Mouse (Mus musculus): ENCODE results near the gene D17H6S53E. TPM values are rescaled to one million over a fixed set of nuclear protein-coding genes. Genes with fewer than 3 reads are reported as not detected.
A peak's percentile ranks its signal among the peaks of the same experiment; 100 is the strongest.

D17H6S53E gene
- polyA plus RNA-seq, 2 experiments = 5.7 to 6.4 TPM

DNA sequence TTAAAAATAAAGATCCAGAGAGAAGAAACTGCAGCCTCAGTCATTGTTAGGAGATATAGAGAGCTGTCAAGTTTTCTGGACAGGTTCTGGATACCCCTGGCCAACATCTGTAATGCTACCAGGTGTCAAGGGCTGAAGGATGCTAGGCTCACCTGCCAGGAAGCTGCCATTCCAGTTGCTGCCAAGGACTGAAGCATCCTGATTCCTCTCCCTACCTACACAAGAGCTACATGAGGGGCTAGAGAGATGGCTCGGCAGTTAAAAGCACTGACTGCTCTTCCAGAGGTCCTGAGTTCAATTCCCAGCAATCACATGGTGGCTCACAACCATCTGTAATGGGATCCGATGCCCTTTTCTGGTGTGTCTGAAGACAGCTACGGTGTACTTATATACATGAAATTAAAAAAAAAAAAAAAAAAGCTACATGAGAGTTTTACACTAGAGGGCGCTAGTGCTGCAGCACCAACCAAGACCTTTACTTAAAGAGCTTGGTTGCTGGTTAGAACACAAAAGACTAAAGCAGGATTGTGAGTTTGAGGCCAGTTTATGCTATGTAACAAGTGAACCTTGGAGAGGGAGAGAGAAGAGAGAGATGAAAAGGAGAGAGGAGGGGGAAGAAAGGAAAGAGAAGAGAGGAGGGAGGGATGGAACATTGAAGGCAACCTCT is 42.5 kb downstream of the D17H6S53E start:
- 14% methylated on average over 4 of the region's 4 CpGs for WGBS
- Histone ChIP-seq H3K27me3 (ENCODE audit: control insufficient read depth, insufficient read depth, low read length) (no peaks in the 10 kb centered on the region), H3K4me3 (replicated peaks; ENCODE audit: low read length) (no peak overlapping the region), H3K9ac (ENCODE audit: low read depth, low read length, severe bottlenecking) (no peak overlapping the region), H3K9me3 (ENCODE audit: control insufficient read depth, low read length) (no peaks in the 10 kb centered on the region), H3K4me1 (ENCODE audit: control insufficient read depth, insufficient read depth, low read length) (peaks cover 8% of the 10 kb centered on the region), H3K27ac (replicated peaks; ENCODE audit: low read depth, low read length) (no peak overlapping the region), H3K36me3 (ENCODE audit: control insufficient read depth, insufficient read depth, low read length) (no peaks in the 10 kb centered on the region), H3K4me2 (replicated peaks; ENCODE audit: low read depth, low read length, severe bottlenecking) (no peak overlapping the region)
- ATAC-seq (ENCODE audit: low FRiP score, low read depth) (no peak), DNase-seq (ENCODE audit: low spot score) (peak; percentile 75)
- no peak for TF ChIP-seq POLR2A (IDR thresholded peaks at IDR 0.05; ENCODE audit: borderline replicate concordance, extremely low read depth, insufficient read depth, insufficient read length)

DNA sequence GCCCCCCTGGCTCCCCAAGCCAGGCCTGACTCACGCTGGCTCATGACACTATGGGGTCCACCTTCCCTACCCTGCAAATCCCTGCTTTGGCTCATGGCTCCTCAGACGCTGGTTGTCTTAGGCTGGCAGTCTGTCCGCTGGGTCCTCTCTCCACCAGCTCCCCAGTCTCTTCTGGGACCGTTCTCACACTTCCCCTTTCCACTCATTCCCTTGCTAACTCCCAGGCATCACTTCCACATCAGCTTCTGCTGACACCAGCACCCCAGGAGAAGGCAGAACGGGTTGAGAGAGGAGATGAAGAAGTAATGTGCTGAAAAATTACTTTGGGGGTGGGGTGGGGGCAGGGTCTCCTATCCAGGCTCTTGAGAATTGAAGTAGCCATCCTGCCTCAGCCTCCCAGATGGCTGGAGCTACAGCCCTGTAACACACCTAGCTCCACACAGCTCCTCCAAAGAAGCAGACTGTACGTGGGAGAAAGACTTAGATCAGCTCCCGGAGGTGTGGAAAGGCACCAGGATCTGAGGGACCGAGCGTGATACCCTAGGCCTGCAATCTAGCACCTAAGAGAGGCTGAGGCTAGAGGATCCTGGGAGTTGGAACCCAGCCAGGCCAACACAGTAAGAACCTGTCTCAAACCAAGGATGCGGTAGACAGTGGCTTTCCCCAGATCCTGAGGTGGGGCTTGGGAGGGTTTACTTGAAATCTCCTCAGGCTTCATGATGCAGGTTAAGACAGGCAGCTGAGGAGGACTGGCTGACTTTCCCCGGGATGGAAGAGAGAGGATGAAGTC is 46.5 kb downstream of the D17H6S53E start:
- no peak for TF ChIP-seq POLR2A (IDR thresholded peaks at IDR 0.05; ENCODE audit: borderline replicate concordance, extremely low read depth, insufficient read depth, insufficient read length)
- H3K4me1 ChIP-seq (ENCODE audit: control insufficient read depth, insufficient read depth, low read length) = 0 out of 2 replicates have a peak, but pooled peaks cover 3% of the 10 kb centered on the region
- DNase-seq (ENCODE audit: low spot score) = no peak
- 75% methylated on average over 11 of the region's 11 CpGs for WGBS
- no peaks in the 10 kb centered on the region for H3K27me3 ChIP-seq (ENCODE audit: control insufficient read depth, insufficient read depth, low read length)
- no peak for ATAC-seq (ENCODE audit: low FRiP score, low read depth)
- H3K36me3 ChIP-seq (ENCODE audit: control insufficient read depth, insufficient read depth, low read length) = no peaks in the 10 kb centered on the region
- no peak overlapping the region for H3K4me3 ChIP-seq (replicated peaks; ENCODE audit: low read length)
- H3K4me2 ChIP-seq (replicated peaks; ENCODE audit: low read depth, low read length, severe bottlenecking) = no peak overlapping the region
- no peak overlapping the region for H3K9ac ChIP-seq (ENCODE audit: low read depth, low read length, severe bottlenecking)
- no peaks in the 10 kb centered on the region for H3K9me3 ChIP-seq (ENCODE audit: control insufficient read depth, low read length)
- no peak overlapping the region for H3K27ac ChIP-seq (replicated peaks; ENCODE audit: low read depth, low read length)

- no peak for DNase-seq (ENCODE audit: low spot score)
- no peak overlapping the region; the same call in 1 of the 2 replicates for H3K27ac ChIP-seq (replicated peaks; ENCODE audit: low read depth, low read length)
- H3K9ac ChIP-seq (ENCODE audit: low read depth, low read length, severe bottlenecking) = no peak overlapping the region
- H3K4me1 ChIP-seq (ENCODE audit: control insufficient read depth, insufficient read depth, low read length) = 0 out of 2 replicates have a peak, but pooled peaks cover 3% of the 10 kb centered on the region
- no peaks in the 10 kb centered on the region for H3K9me3 ChIP-seq (ENCODE audit: control insufficient read depth, low read length)
- H3K36me3 ChIP-seq (ENCODE audit: control insufficient read depth, insufficient read depth, low read length) = no peaks in the 10 kb centered on the region
- TF ChIP-seq POLR2A (IDR thresholded peaks at IDR 0.05; ENCODE audit: borderline replicate concordance, extremely low read depth, insufficient read depth, insufficient read length) = no peak
- 61% methylated on average over 3 of the region's 3 CpGs for WGBS
- no peak overlapping the region for H3K4me3 ChIP-seq (replicated peaks; ENCODE audit: low read length)
- H3K27me3 ChIP-seq (ENCODE audit: control insufficient read depth, insufficient read depth, low read length) = no peaks in the 10 kb centered on the region
- no peak overlapping the region for H3K4me2 ChIP-seq (replicated peaks; ENCODE audit: low read depth, low read length, severe bottlenecking)
- no peak for ATAC-seq (ENCODE audit: low FRiP score, low read depth)
These were observed 47.2 kb downstream of the D17H6S53E start for GRCm38 (mm10) chr17:35173329-35173728.

GRCm38 (mm10) chr17:35174201-35174977 is 48.2 kb downstream of the D17H6S53E start:
- H3K4me3 ChIP-seq (replicated peaks; ENCODE audit: low read length) = no peak overlapping the region
- TF ChIP-seq POLR2A (IDR thresholded peaks at IDR 0.05; ENCODE audit: borderline replicate concordance, extremely low read depth, insufficient read depth, insufficient read length) = no peak
- H3K36me3 ChIP-seq (ENCODE audit: control insufficient read depth, insufficient read depth, low read length) = no peaks in the 10 kb centered on the region
- ATAC-seq (ENCODE audit: low FRiP score, low read depth) = no peak
- DNase-seq (ENCODE audit: low spot score) = no peak
- 0 out of 2 replicates have a peak, but pooled peaks cover 3% of the 10 kb centered on the region for H3K4me1 ChIP-seq (ENCODE audit: control insufficient read depth, insufficient read depth, low read length)
- H3K27ac ChIP-seq (replicated peaks; ENCODE audit: low read depth, low read length) = no peak overlapping the region
- no peaks in the 10 kb centered on the region for H3K27me3 ChIP-seq (ENCODE audit: control insufficient read depth, insufficient read depth, low read length)
- H3K9me3 ChIP-seq (ENCODE audit: control insufficient read depth, low read length) = no peaks in the 10 kb centered on the region
- H3K4me2 ChIP-seq (replicated peaks; ENCODE audit: low read depth, low read length, severe bottlenecking) = no peak overlapping the region
- no peak overlapping the region for H3K9ac ChIP-seq (ENCODE audit: low read depth, low read length, severe bottlenecking)
- 37% methylated on average over 8 of the region's 8 CpGs for WGBS

GRCm38 (mm10) chr17:35175382-35175781 is 49.2 kb downstream of the D17H6S53E start:
- Histone ChIP-seq H3K4me1 (ENCODE audit: control insufficient read depth, insufficient read depth, low read length) (0 out of 2 replicates have a peak, but pooled peaks cover 3% of the 10 kb centered on the region), H3K4me2 (replicated peaks; ENCODE audit: low read depth, low read length, severe bottlenecking) (no peak overlapping the region), H3K36me3 (ENCODE audit: control insufficient read depth, insufficient read depth, low read length) (no peaks in the 10 kb centered on the region), H3K9me3 (ENCODE audit: control insufficient read depth, low read length) (no peaks in the 10 kb centered on the region), H3K9ac (ENCODE audit: low read depth, low read length, severe bottlenecking) (no peak overlapping the region), H3K27me3 (ENCODE audit: control insufficient read depth, insufficient read depth, low read length) (no peaks in the 10 kb centered on the region), H3K4me3 (replicated peaks; ENCODE audit: low read length) (no peak overlapping the region), H3K27ac (replicated peaks; ENCODE audit: low read depth, low read length) (no peak overlapping the region)
- no peak for DNase-seq (ENCODE audit: low spot score)
- no peak for ATAC-seq (ENCODE audit: low FRiP score, low read depth)
- WGBS = 76% methylated on average over 6 of the region's 6 CpGs
- no peak for TF ChIP-seq POLR2A (IDR thresholded peaks at IDR 0.05; ENCODE audit: borderline replicate concordance, extremely low read depth, insufficient read depth, insufficient read length)

All from limb, embryonic 14.5 days (tissue).